Mouse (Mus musculus) kidney, postnatal 0 days (tissue): ENCODE results near the gene Bach1. TPM values are rescaled to one million over a fixed set of nuclear protein-coding genes. Genes with fewer than 3 reads are reported as not detected.

Source experiments
- ATAC-seq: fragments of 200-750 bp; cut with Nextera tagmentation; replicated peaks from 2 replicates; pipeline ENCODE4 v1.8.0; 2017; ENCODE audit warnings: low read depth, moderate number of reproducible peaks, moderate TSS enrichment, moderate library complexity; ENCODE audit not compliant: low FRiP score
- DNase-seq: peaks from one replicate; pipeline ENCODE4 v3.0.0-alpha.2; 2016; ENCODE audit warnings: low spot score
- H3K27ac ChIP-seq: fragments of 300-500 bp; sonication (generic); 2 replicates; pipeline ENCODE4 v1.5.1; 2014; ENCODE audit warnings: mild to moderate bottlenecking
- H3K27me3 ChIP-seq: fragments of 300-500 bp; sonication (generic); 2 replicates; pipeline ENCODE4 v1.6.1; 2014; ENCODE audit warnings: low read length, mixed read lengths; ENCODE audit not compliant: insufficient read depth
- H3K36me3 ChIP-seq: fragments of 300-500 bp; sonication (generic); 2 replicates; pipeline ENCODE4 v1.6.1; 2014; ENCODE audit warnings: low read length, mixed read lengths; ENCODE audit not compliant: insufficient read depth
- H3K4me1 ChIP-seq: fragments of 300-500 bp; sonication (generic); replicated peaks from 2 replicates; pipeline ENCODE4 v1.6.1; 2014; ENCODE audit warnings: antibody characterized with exemption, low read length, mixed read lengths; ENCODE audit not compliant: insufficient read depth
- H3K4me2 ChIP-seq: fragments of 300-500 bp; sonication (generic); 2 replicates; pipeline ENCODE4 v1.6.1; 2014; ENCODE audit warnings: mild to moderate bottlenecking, low read length, moderate library complexity, mixed read lengths
- H3K4me3 ChIP-seq: fragments of 300-500 bp; sonication (generic); replicated peaks from 2 replicates; pipeline ENCODE4 v1.5.1; 2014; ENCODE audit warnings: low read depth, low read length
- H3K9ac ChIP-seq: fragments of 300-500 bp; sonication (generic); 2 replicates; pipeline ENCODE4 v1.6.1; 2014; ENCODE audit warnings: low read depth, low read length
- H3K9me3 ChIP-seq: fragments of 300-500 bp; sonication (generic); replicated peaks from 2 replicates; pipeline ENCODE4 v1.6.1; 2016; ENCODE audit warnings: low read length, inconsistent platforms, mixed read lengths
- CTCF ChIP-seq: IDR thresholded peaks from 2 replicates; pipeline ENCODE4 v1.5.1; 2016; ENCODE audit warnings: antibody characterized with exemption, low read depth, mild to moderate bottlenecking, moderate library complexity
- WGBS: fragments of 180-500 bp; shearing (Covaris S2); extraction: QIAGEN DNeasy Blood & Tissue Kit; methylation state at CpG from one replicate; pipeline ENCODE4 v1.1.7; 2014; 5-methylcytosine and 5-hydroxymethylcytosine counted together
- polyA plus RNA-seq: library from polyadenylated mRNA; unstranded; fragments of >200 nt; fragmentation: Nextera tagmentation; extraction: Ambion mirVana; gene quantifications from 2 replicates; pipeline ENCODE4 v1.2.1, GENCODE M21; 2015

The Bach1 gene
- polyA plus RNA-seq, 1 experiment from 2014 or later: 6.5 TPM

DNA sequence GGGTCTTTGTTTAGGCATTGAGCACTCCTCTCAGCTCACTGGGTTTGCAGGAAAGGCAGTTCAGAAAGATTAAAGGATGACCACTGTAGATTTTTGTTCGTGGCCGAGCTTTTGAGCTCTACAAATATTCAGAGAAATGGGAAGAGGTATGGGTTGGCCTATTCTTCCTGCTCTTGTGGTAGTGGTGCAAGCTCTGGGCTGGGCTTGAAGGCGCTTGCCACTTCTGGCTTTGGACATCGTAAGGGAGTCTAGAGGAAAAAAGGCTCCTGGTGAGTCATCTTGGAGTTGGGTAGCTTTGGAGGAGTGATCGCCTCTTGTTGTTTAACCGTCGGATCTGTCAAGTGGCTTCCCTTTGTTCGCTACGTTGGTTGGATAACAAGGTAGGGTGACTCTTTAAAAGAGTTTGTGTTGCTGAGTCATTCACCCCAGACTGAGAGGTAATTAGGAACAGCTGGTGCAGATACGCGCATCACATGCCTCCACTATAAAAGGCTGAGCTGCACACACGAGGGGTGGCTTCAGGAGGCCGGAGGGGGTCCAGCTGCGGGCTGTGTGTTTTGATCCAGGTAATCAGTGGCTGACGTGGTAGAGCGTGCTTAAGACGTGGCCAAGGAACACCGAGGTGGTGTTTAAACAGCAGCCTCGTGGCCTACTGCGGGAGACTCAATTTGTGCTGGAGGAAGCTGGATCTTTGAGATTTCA lies 1.1 kb downstream of the Bach1 start:
- Histone ChIP-seq H3K27ac (peak overlapping the region; percentile 96), H3K9ac (peak overlapping the region; percentile 97), H3K9me3 (no peaks in the 10 kb centered on the region), H3K4me2 (peak overlapping the region; percentile 67), H3K4me1 (peaks cover 6% of the 10 kb centered on the region; the same call in 1 of the 2 replicates), H3K36me3 (no peaks in the 10 kb centered on the region), H3K4me3 (peak overlapping the region; percentile 83), H3K27me3 (no peaks in the 10 kb centered on the region)
- peak; percentile 69 for DNase-seq
- no peak for TF ChIP-seq CTCF
- WGBS: under 1% methylated on average over 20 of the region's 20 CpGs
- ATAC-seq: peak; percentile 15; the same call in 1 of the 2 replicates

GRCm38 (mm10) chr16:87700395-87700765 lies 1.6 kb downstream of the Bach1 start:
- TF ChIP-seq CTCF: no peak
- no peak for ATAC-seq
- Histone ChIP-seq H3K4me1 (peaks cover 6% of the 10 kb centered on the region; the same call in 1 of the 2 replicates), H3K36me3 (no peaks in the 10 kb centered on the region), H3K9me3 (no peaks in the 10 kb centered on the region), H3K4me3 (peak overlapping the region; percentile 83), H3K27ac (peak overlapping the region; percentile 96; the same call in 1 of the 2 replicates), H3K27me3 (no peaks in the 10 kb centered on the region), H3K4me2 (peak overlapping the region; percentile 67), H3K9ac (peak overlapping the region; percentile 97)
- 30% methylated on average over 3 of the region's 3 CpGs for WGBS
- DNase-seq: no peak

- no peak overlapping the region for H3K4me2 ChIP-seq
- no peaks in the 10 kb centered on the region for H3K27me3 ChIP-seq
- H3K4me1 ChIP-seq: peaks cover 6% of the 10 kb centered on the region; the same call in 1 of the 2 replicates
- H3K9me3 ChIP-seq: no peaks in the 10 kb centered on the region
- H3K9ac ChIP-seq: no peak overlapping the region
- no peak for ATAC-seq
- WGBS: 42% methylated on average over 2 of the region's 2 CpGs
- H3K4me3 ChIP-seq: no peak overlapping the region
- TF ChIP-seq CTCF: no peak
- no peak overlapping the region for H3K27ac ChIP-seq
- H3K36me3 ChIP-seq: no peaks in the 10 kb centered on the region
- DNase-seq: no peak
Observed at GRCm38 (mm10) chr16:87701891-87702290, 3.1 kb downstream of the Bach1 start.

DNA sequence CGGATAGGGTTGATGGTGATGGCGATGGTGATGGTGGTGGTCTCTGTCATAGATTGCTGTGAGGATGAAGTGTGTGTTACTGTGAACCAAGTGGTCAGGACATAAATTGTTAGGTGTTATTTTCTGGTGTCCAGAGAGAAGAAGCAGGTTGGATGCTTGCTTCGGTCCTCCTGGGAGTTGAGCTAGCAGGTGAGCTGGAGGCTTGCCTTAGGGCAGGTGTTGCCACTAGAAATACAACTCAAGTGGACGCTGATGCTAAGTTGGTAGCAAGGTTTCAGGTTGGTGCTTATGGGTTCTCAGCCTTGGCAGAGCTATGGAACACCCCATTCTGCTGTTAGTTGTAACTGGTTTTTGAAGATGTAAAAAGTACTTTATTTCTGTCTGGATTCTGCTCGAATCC lies 4.1 kb downstream of the Bach1 start:
- H3K4me1 ChIP-seq: peaks cover 10% of the 10 kb centered on the region
- no peaks in the 10 kb centered on the region for H3K9me3 ChIP-seq
- no peak overlapping the region for H3K9ac ChIP-seq
- no peak overlapping the region for H3K4me2 ChIP-seq
- DNase-seq (no peak), ATAC-seq (no peak)
- no peaks in the 10 kb centered on the region for H3K36me3 ChIP-seq
- H3K27me3 ChIP-seq: no peaks in the 10 kb centered on the region
- H3K4me3 ChIP-seq: no peak overlapping the region
- WGBS: 87% methylated on average over 5 of the region's 5 CpGs
- no peak for TF ChIP-seq CTCF
- no peak overlapping the region for H3K27ac ChIP-seq

DNA sequence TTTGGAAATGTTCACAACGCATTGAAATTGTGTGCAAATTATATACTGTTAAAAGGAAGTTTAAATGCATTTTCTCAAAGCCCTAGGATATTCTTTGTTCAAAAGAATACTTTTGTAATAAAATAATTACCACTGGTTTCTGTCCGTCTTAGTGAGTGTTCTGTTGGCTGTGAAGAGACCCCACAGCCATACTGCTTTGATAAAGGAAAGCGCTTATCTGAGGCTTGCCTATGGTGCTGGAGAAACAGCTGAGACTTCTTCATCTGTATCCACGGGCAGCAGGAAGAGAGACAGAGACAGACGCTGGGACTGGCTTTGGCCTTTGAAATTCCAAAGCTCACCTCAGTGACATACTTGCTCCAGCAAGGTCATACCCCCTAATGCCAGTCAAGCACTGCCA lies 5.5 kb downstream of the Bach1 start:
- DNase-seq: no peak
- Histone ChIP-seq H3K27me3 (no peaks in the 10 kb centered on the region), H3K4me3 (no peak overlapping the region), H3K27ac (no peak overlapping the region), H3K4me2 (no peak overlapping the region), H3K4me1 (peaks cover 24% of the 10 kb centered on the region), H3K9ac (no peak overlapping the region), H3K36me3 (no peaks in the 10 kb centered on the region), H3K9me3 (no peaks in the 10 kb centered on the region)
- WGBS: 61% methylated on average over 5 of the region's 5 CpGs
- no peak for TF ChIP-seq CTCF
- no peak for ATAC-seq

DNA sequence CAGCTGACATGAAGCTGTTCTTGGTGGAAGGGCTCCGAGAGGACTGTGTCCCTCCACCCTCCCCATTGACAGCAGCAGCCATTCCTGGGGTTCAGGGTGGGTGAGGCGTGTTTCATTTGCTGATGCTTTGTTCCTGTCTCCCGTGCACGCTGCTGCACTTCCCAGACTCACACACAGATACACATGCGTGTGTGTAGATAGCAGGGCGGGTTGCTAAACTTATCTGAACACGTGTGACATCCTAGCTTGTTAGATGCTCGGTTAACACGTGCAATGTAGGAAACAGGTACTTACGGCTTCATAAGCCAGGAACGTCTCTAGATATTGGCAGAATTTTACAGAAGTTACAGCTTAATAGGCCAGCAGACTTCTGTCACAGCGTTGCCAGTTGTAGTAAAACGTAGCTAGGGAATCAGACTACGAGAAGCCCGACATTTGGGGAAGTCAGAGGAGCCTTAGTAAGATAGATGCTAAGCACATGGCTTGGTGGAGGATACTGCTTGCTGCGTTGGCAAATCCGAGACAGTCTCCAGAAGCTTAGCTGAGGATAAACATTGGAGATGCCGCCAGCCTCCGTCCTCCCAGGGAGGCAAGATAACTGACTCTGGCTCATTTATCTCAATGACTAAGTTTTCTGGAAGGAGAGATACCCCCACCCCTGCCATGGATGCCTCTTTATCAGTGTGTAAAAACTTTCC lies 7.3 kb downstream of the Bach1 start:
- H3K36me3 ChIP-seq: no peaks in the 10 kb centered on the region
- H3K27ac ChIP-seq: no peak overlapping the region
- H3K4me3 ChIP-seq: no peak overlapping the region
- H3K9me3 ChIP-seq: no peaks in the 10 kb centered on the region
- no peak for ATAC-seq
- no peaks in the 10 kb centered on the region for H3K27me3 ChIP-seq
- H3K4me1 ChIP-seq: peaks cover 22% of the 10 kb centered on the region
- H3K9ac ChIP-seq: no peak overlapping the region
- no peak for DNase-seq
- 67% methylated on average over 19 of the region's 19 CpGs for WGBS
- H3K4me2 ChIP-seq: no peak overlapping the region
- no peak for TF ChIP-seq CTCF
